Mouse (Mus musculus): ENCODE measurements at regions not wholly inside any gene's neighbourhood (a gene's known extent, or its start where the extent isn't known, plus 50 kb on each side); places are given as distances from the start of the nearest gene placed in this dataset.

DNA sequence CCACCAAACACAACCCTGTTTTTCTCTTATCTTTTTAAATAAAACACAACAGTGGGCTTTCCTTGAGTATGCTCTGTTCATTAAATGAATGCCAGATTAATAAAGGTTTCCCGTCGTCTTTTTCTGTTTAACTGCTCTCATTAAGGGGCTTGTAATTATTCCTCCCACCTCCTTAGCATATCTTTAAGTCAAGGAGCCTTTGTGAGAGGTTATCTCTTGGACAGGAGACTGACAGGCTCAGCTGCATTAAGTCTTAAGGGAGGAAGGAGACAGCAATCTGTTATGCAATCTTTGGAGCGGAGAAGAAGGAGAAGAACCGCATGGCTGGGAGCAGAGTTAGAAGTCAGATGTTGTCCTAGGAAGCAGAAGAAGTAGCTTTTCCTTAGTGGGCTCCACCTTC lies 111.3 kb upstream of the Syt6 start:
- no peak for DNase-seq (ENCODE audit: extremely low read depth, insufficient read length, low spot score)

GRCm38 (mm10) chr3:103464181-103464580 lies 110.8 kb upstream of the Syt6 start:
- DNase-seq (ENCODE audit: extremely low read depth, insufficient read length, low spot score), result no peak

- no peak for DNase-seq (ENCODE audit: extremely low read depth, insufficient read length, low spot score)
Measured at GRCm38 (mm10) chr3:103464729-103465128, 110.3 kb upstream of the Syt6 start.

- DNase-seq (ENCODE audit: extremely low read depth, insufficient read length, low spot score), result no peak
Measured at GRCm38 (mm10) chr3:103465132-103465690, 109.8 kb upstream of the Syt6 start.

GRCm38 (mm10) chr3:103465948-103466347 lies 109.1 kb upstream of the Syt6 start:
- DNase-seq (ENCODE audit: extremely low read depth, insufficient read length, low spot score), result no peak

GRCm38 (mm10) chr3:103470586-103471400 lies 104.2 kb upstream of the Syt6 start:
- no peak for DNase-seq (ENCODE audit: extremely low read depth, insufficient read length, low spot score)

GRCm38 (mm10) chr3:103472598-103472997 lies 102.4 kb upstream of the Syt6 start:
- DNase-seq (ENCODE audit: extremely low read depth, insufficient read length, low spot score), result no peak

DNA sequence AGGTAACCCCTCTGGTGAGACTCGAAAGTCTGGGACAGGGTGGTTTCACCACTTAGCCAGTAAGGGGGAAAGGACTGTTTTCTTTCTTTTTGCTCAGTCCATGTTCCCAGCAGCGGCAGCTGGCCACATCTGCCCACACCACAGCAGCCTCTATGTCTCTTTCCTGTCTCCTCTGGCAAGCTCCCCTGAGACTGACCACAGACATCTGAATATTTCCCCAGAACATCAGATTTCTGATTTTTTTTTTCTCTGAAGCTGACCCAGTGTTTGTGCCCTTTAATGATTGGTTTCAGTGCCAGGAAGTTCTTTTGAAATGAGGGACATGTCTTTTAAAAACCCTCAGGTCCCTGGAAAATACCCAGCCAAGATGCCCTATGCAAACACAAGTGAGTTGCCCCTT lies 101.7 kb upstream of the Syt6 start:
- DNase-seq (ENCODE audit: extremely low read depth, insufficient read length, low spot score), result peak; percentile 63

GRCm38 (mm10) chr3:103479845-103480543 lies 95.0 kb upstream of the Syt6 start:
- no peak for DNase-seq (ENCODE audit: extremely low read depth, insufficient read length, low spot score)

- no peak for DNase-seq (ENCODE audit: extremely low read depth, insufficient read length, low spot score)
Measured at GRCm38 (mm10) chr3:103480676-103481075, 94.4 kb upstream of the Syt6 start.

DNA sequence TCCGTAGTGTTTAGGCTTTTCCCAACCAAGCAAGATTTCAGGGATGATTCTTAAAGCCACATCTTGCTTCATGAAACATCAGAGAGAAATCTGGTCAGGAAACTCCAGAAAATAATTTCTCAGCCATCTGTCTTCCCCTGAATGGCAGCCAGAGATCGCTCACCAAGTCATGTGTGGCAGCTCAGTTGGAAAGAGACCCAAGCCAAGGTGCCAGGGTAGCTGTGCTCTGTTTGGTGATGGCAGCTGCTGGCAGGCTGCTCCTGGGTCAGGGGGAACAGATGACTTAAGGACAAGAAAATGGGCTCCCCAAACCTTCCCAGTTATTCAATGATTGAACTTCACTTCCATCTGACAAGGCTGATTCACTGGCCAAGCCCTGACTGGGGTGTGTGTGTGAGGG lies 91.7 kb upstream of the Syt6 start:
- DNase-seq (ENCODE audit: extremely low read depth, insufficient read length, low spot score), result no peak

- DNase-seq (ENCODE audit: extremely low read depth, insufficient read length, low spot score), result no peak
Measured at GRCm38 (mm10) chr3:103483762-103484161, 91.3 kb upstream of the Syt6 start.

DNA sequence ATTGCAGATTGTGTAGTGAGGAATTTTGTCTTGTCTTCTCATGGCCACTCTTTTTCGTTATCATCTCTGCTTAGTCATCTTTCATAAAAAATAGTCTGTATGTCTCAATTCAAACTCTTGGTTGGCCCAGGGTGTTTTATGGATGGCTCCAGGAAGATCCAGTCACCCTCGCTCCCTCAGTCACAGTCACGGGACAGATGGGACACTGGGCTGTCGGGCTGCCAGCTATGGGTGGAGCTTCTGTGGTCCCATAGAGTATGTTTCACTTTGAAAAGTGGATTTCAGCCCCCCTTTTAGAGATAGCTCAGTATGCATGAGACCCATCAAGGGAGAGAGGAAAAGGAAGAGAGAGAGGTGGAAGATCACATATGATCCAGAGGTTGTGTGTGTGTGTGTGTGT lies 85.2 kb upstream of the Syt6 start:
- peak; percentile 40 for DNase-seq (ENCODE audit: extremely low read depth, insufficient read length, low spot score)

- DNase-seq (ENCODE audit: extremely low read depth, insufficient read length, low spot score), result peak; percentile 54
Measured at GRCm38 (mm10) chr3:103490966-103491365, 84.1 kb upstream of the Syt6 start.

DNA sequence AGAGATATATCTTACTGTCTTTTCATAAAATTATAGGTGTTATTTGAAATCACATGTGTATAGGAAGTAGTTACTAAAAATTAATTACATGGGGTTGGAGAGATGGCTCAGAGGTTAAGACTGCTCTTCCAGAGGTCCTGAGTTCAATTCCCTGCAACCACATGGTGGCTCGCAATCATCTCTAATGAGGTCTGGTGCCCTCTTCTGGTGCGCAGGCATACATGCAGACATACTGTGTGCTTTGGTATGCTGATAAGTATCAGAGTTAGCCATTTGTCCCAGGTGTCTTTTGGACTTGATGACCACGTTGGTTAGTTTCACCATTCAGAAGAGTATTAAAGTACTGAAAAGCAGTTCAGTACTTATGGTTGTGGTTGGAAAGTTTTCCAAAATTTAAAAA lies 82.8 kb upstream of the Syt6 start:
- no peak for DNase-seq (ENCODE audit: extremely low read depth, insufficient read length, low spot score)

- no peak for DNase-seq (ENCODE audit: extremely low read depth, insufficient read length, low spot score)
Measured at GRCm38 (mm10) chr3:103493623-103494022, 81.4 kb upstream of the Syt6 start.

DNA sequence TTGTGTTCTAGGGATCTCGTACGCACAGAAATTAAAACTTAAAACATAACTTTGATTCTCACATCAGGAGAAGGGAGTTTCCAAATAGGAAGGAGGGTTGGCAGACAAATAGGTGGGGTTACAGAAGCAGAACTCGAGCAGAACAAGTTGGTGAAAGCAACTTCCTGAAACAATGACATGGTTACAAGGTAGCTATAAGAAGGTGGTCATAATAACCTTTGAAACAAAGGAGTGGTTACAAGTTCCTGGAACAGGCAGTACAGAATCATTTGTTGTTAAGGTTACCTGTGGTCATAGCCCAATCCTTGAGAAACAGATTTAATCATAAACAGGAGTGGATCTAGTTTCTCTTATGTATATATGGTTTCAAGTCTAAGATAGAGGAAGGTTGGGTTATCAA lies 81.0 kb upstream of the Syt6 start:
- DNase-seq (ENCODE audit: extremely low read depth, insufficient read length, low spot score), result no peak

GRCm38 (mm10) chr3:103496083-103496482 lies 78.9 kb upstream of the Syt6 start:
- DNase-seq (ENCODE audit: extremely low read depth, insufficient read length, low spot score), result no peak

- DNase-seq (ENCODE audit: extremely low read depth, insufficient read length, low spot score), result no peak
Measured at GRCm38 (mm10) chr3:103496683-103497082, 78.3 kb upstream of the Syt6 start.

GRCm38 (mm10) chr3:103497696-103498095 lies 77.3 kb upstream of the Syt6 start:
- DNase-seq (ENCODE audit: extremely low read depth, insufficient read length, low spot score), result no peak

DNA sequence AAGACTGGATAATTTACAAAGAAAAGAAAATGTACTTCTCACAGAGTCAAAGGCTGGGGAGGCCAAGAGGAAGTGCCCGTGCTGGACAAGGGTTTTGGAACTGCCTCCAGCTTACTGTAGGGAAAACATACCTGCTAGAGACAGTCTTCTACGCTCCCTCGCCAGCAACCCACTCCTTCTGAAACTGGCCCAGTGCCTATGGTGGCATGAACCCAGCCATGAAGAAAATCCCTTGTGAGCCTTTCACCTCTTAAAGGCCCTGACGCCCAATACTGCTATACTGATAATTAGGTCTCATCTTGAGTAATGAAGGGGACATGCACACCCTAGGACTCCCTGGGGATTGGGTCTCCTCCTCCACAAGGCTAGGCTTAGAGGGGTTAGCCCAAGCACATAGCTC lies 76.6 kb upstream of the Syt6 start:
- DNase-seq (ENCODE audit: extremely low read depth, insufficient read length, low spot score), result no peak

DNA sequence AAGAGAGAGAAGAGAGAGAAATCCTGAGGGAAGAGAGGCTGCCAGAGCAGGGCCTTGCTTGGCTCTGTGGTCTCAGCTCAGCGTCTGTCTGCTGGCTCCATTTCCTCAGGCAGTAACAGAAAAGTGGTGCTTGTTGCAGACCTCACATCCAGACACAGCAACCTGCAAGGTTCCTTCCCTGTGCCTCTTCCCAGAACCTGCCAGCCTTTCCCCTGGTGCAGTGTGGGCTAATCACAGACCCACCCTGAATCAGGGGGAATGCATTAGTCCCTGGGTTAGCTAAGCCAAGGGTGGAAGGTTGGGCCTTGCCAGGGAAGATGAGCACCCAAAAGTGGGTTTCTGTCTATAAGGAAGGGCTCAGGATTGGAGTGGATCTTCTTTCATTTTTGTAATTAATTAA lies 75.2 kb upstream of the Syt6 start:
- no peak for DNase-seq (ENCODE audit: extremely low read depth, insufficient read length, low spot score)
